ENCODE assay signal across 28 mouse cellular contexts in genomic region chr7:46146675-46147308, GRCm38 (mm10). TPM values are rescaled to one million over a fixed set of nuclear protein-coding genes. Genes with fewer than 3 reads are reported as not detected.
DNase-seq lines count a peak whose midpoint lies in the region; ATAC-seq and TF ChIP-seq lines count a peak whose summit lies in the region.
"Had no signal": no experiment of that assay in that cellular context is flagged by ENCODE, and none has a peak within 500 bp of the region (broad histone marks: within the 10 kb centered on the region; RNA-seq: fewer than 3 reads in every experiment).

No protein-coding gene starts in this region.

- TF ChIP-seq POLR2A in brain, embryonic 14.5 days (IDR thresholded peaks at IDR 0.05; ENCODE audit: borderline replicate concordance, extremely low read depth, insufficient read depth, insufficient read length, poor library complexity, severe bottlenecking) = no peak

- no peak overlapping the region for H3K4me3 ChIP-seq in hindbrain, embryonic 13.5 days
- H3K4me3 ChIP-seq in hindbrain, embryonic 14.5 days (replicated peaks; ENCODE audit: low read length) = no peak overlapping the region
- H3K4me3 ChIP-seq in forebrain, embryonic 14.5 days (ENCODE audit: low read depth, low read length) = no peak overlapping the region
- no peak overlapping the region for H3K4me3 ChIP-seq in midbrain, embryonic 16.5 days (ENCODE audit: low read depth, low read length)
- H3K4me3 ChIP-seq: erythroblast, embryonic 14.5 days; kidney, embryonic 15.5 days; midbrain, embryonic 12.5 days; myocyte; neural tube, embryonic 12.5 days had no signal

- H3K9ac ChIP-seq in hindbrain, embryonic 13.5 days = no peak overlapping the region
- H3K9ac ChIP-seq in hindbrain, embryonic 14.5 days = no peak overlapping the region
- H3K9ac ChIP-seq in forebrain, embryonic 14.5 days (ENCODE audit: low read length) = no peak overlapping the region
- no peak overlapping the region for H3K9ac ChIP-seq in midbrain, embryonic 16.5 days (ENCODE audit: low read depth, low read length)
- H3K9ac ChIP-seq: kidney, embryonic 15.5 days; liver, embryonic 14.5 days; lung, embryonic 14.5 days; midbrain, embryonic 12.5 days; neural tube, embryonic 12.5 days had no signal

- H3K27me3 ChIP-seq in hindbrain, embryonic 13.5 days = no peaks in the 10 kb centered on the region
- no peaks in the 10 kb centered on the region for H3K27me3 ChIP-seq in hindbrain, embryonic 14.5 days (ENCODE audit: control insufficient read depth, insufficient read depth, low read length)
- no peaks in the 10 kb centered on the region for H3K27me3 ChIP-seq in forebrain, embryonic 14.5 days (replicated peaks; ENCODE audit: control insufficient read depth, insufficient read depth, low read length)
- no peaks in the 10 kb centered on the region for H3K27me3 ChIP-seq in midbrain, embryonic 16.5 days (ENCODE audit: control insufficient read depth, insufficient read depth, low read depth, low read length)
- H3K27me3 ChIP-seq: kidney, embryonic 15.5 days; midbrain, embryonic 12.5 days had no signal

- DNase-seq in hindbrain, embryonic 14.5 days (ENCODE audit: low spot score) = no peak
- peak; percentile 57 for DNase-seq in brain, embryonic 14.5 days (ENCODE audit: low read depth)
- DNase-seq in forebrain, embryonic 14.5 days (ENCODE audit: low spot score) = no peak
- DNase-seq in gastrocnemius, postnatal 14 days = no peak
- DNase-seq: adrenal gland, postnatal 25 days; B cell, adult 2 months; cerebellum, adult 18-20 months; cerebellum, postnatal 10 days; gastrocnemius, postnatal 36 days; heart, adult 18-20 months; heart, postnatal 36 days; kidney, adult 11 months; kidney, postnatal 25 days; liver; lung, embryonic 14.5 days; lung, postnatal 14 days; thymus, postnatal 4 days had no signal

- peak overlapping the region; percentile 63 for H3K27ac ChIP-seq in hindbrain, embryonic 13.5 days
- H3K27ac ChIP-seq in hindbrain, embryonic 14.5 days = no peak overlapping the region
- peak overlapping the region; percentile 76 for H3K27ac ChIP-seq in forebrain, embryonic 14.5 days (ENCODE audit: low read depth, low read length)
- peak overlapping the region; percentile 71 for H3K27ac ChIP-seq in midbrain, embryonic 16.5 days (ENCODE audit: low read length)
- H3K27ac ChIP-seq: kidney, embryonic 15.5 days; liver, embryonic 14.5 days; midbrain, embryonic 12.5 days; neural tube, embryonic 12.5 days had no signal

- no peak for TF ChIP-seq CTCF in brain, embryonic 14.5 days (IDR thresholded peaks at IDR 0.05; ENCODE audit: borderline replicate concordance, extremely low read depth, insufficient read depth, insufficient read length)

- peaks cover 23% of the 10 kb centered on the region for H3K4me1 ChIP-seq in hindbrain, embryonic 13.5 days (replicated peaks)
- no peaks in the 10 kb centered on the region for H3K4me1 ChIP-seq in hindbrain, embryonic 14.5 days (replicated peaks; ENCODE audit: control insufficient read depth, insufficient read depth, low read length)
- H3K4me1 ChIP-seq in forebrain, embryonic 14.5 days (ENCODE audit: control insufficient read depth, insufficient read depth, low read length) = no peaks in the 10 kb centered on the region
- peaks cover 8% of the 10 kb centered on the region; the same call in 1 of the 2 replicates for H3K4me1 ChIP-seq in midbrain, embryonic 16.5 days (ENCODE audit: control insufficient read depth, insufficient read depth, low read length)
- H3K4me1 ChIP-seq: kidney, embryonic 15.5 days had no signal

- WGBS in hindbrain, embryonic 13.5 days = 58% methylated on average over 7 of the region's 7 CpGs
- 53% methylated on average over 7 of the region's 7 CpGs for WGBS in hindbrain, embryonic 14.5 days
- 43% methylated on average over 7 of the region's 7 CpGs for WGBS in forebrain, embryonic 14.5 days
- WGBS in midbrain, embryonic 16.5 days = 40% methylated on average over 7 of the region's 7 CpGs

- ATAC-seq in hindbrain, embryonic 13.5 days (ENCODE audit: low FRiP score) = no peak
- no peak; the same call in 1 of the 2 replicates for ATAC-seq in hindbrain, embryonic 14.5 days (ENCODE audit: low FRiP score)
- ATAC-seq in forebrain, embryonic 14.5 days = peak; percentile 77; the same call in 1 of the 2 replicates
- ATAC-seq in midbrain, embryonic 16.5 days = 0 out of 2 replicates have a peak, but pooled peaks have one; percentile 41
- ATAC-seq: inflammation-experienced regulatory T-cells, adult 6 months had no signal

- intact Hi-C loops in gastrocnemius, postnatal 14 days (cut with DNase I; ENCODE audit: low total_unique reads) = no loop called here

- no peak overlapping the region for H3K4me2 ChIP-seq in hindbrain, embryonic 13.5 days
- H3K4me2 ChIP-seq in hindbrain, embryonic 14.5 days (replicated peaks) = no peak overlapping the region
- no peak overlapping the region for H3K4me2 ChIP-seq in forebrain, embryonic 14.5 days (ENCODE audit: low read length)
- H3K4me2 ChIP-seq in midbrain, embryonic 16.5 days (ENCODE audit: low read length) = no peak overlapping the region
- H3K4me2 ChIP-seq: heart, embryonic 11.5 days; kidney, embryonic 15.5 days; lung, embryonic 14.5 days; midbrain, embryonic 12.5 days; neural tube, embryonic 12.5 days had no signal

- no peaks in the 10 kb centered on the region for H3K9me3 ChIP-seq in hindbrain, embryonic 13.5 days
- H3K9me3 ChIP-seq in hindbrain, embryonic 14.5 days (ENCODE audit: control insufficient read depth, low read length) = no peaks in the 10 kb centered on the region
- no peaks in the 10 kb centered on the region for H3K9me3 ChIP-seq in forebrain, embryonic 14.5 days (replicated peaks; ENCODE audit: control insufficient read depth, low read length)
- H3K9me3 ChIP-seq in midbrain, embryonic 16.5 days (replicated peaks; ENCODE audit: control insufficient read depth, low read length, poor library complexity, severe bottlenecking) = no peaks in the 10 kb centered on the region
- H3K9me3 ChIP-seq: kidney, embryonic 15.5 days; midbrain, embryonic 12.5 days; neural tube, embryonic 12.5 days had no signal

- H3K36me3 ChIP-seq in hindbrain, embryonic 13.5 days = no peaks in the 10 kb centered on the region
- no peaks in the 10 kb centered on the region for H3K36me3 ChIP-seq in hindbrain, embryonic 14.5 days (replicated peaks; ENCODE audit: control insufficient read depth, insufficient read depth)
- H3K36me3 ChIP-seq in forebrain, embryonic 14.5 days (ENCODE audit: control insufficient read depth, insufficient read depth, low read length) = no peaks in the 10 kb centered on the region
- no peaks in the 10 kb centered on the region for H3K36me3 ChIP-seq in midbrain, embryonic 16.5 days (ENCODE audit: control insufficient read depth, insufficient read depth, low read length)
- H3K36me3 ChIP-seq: kidney, embryonic 15.5 days; midbrain, embryonic 12.5 days; neural tube, embryonic 12.5 days had no signal

RNA-seq across cellular contexts. Expression of gene Abcc8, which starts 33.0 kb away (rescaled TPM):
- polyA plus RNA-seq in hindbrain, embryonic 13.5 days (2015; fragmentation: Nextera tagmentation; extraction: Ambion mirVana) = 6.2 and 7.1 TPM in 2 replicates
- 10.6 and 13.8 TPM in 2 replicates for polyA plus RNA-seq in hindbrain, embryonic 14.5 days (2014; fragmentation: Nextera tagmentation; extraction: Ambion mirVana)
- polyA plus RNA-seq in brain, embryonic 14.5 days (2012; rRNA removed) = 12.3 and 15.0 TPM in 2 replicates
- 14.1 and 18.8 TPM in 2 replicates for polyA plus RNA-seq in forebrain, embryonic 14.5 days (2014; fragmentation: Nextera tagmentation; extraction: Ambion mirVana)
- 7.0 and 9.6 TPM in 2 replicates for polyA plus RNA-seq in midbrain, embryonic 16.5 days (2015; fragmentation: Nextera tagmentation; extraction: Ambion mirVana)
- total RNA-seq in gastrocnemius, postnatal 14 days (2021) = 1 to 10 TPM; 3.5 to 4.6 TPM
- polyA plus RNA-seq: erythroblast, embryonic 14.5 days; inflammation-experienced regulatory T-cells, adult 6 months had no signal

RNA-seq across cellular contexts. Expression of gene Kcnj11, which starts 46.2 kb away (rescaled TPM):
- polyA plus RNA-seq in hindbrain, embryonic 13.5 days (2015; fragmentation: Nextera tagmentation; extraction: Ambion mirVana) = 0.88 and 1.6 TPM in 2 replicates
- 1.2 and 1.5 TPM in 2 replicates for polyA plus RNA-seq in hindbrain, embryonic 14.5 days (2014; fragmentation: Nextera tagmentation; extraction: Ambion mirVana)
- 15.0 and 22.7 TPM in 2 replicates for polyA plus RNA-seq in brain, embryonic 14.5 days (2012; rRNA removed)
- polyA plus RNA-seq in forebrain, embryonic 14.5 days (2014; fragmentation: Nextera tagmentation; extraction: Ambion mirVana) = 2.7 and 3.0 TPM in 2 replicates
- polyA plus RNA-seq in midbrain, embryonic 16.5 days (2015; fragmentation: Nextera tagmentation; extraction: Ambion mirVana) = 2.4 and 2.8 TPM in 2 replicates
- total RNA-seq in gastrocnemius, postnatal 14 days (2021) = 10 to 100 TPM; 70.7 to 71.9 TPM
- polyA plus RNA-seq: inflammation-experienced regulatory T-cells, adult 6 months; limb, embryonic 11.5 days; lung, embryonic 14.5 days had no signal

Comparison
In these comparisons a context has a peak if more than half of its experiments do, and no peak if none do; other contexts are left out.
1. ATAC-seq: peak in forebrain, embryonic 14.5 days (single experiment) and midbrain, embryonic 16.5 days (single experiment); none in hindbrain, embryonic 13.5 days (single experiment) and hindbrain, embryonic 14.5 days (single experiment).